Mouse (Mus musculus) limb, embryonic 12.5 days (tissue): ENCODE data around the gene Gga1. TPM values are rescaled to one million over a fixed set of nuclear protein-coding genes. Genes with fewer than 3 reads are reported as not detected.
A peak's percentile ranks its signal among the peaks of the same experiment; 100 is the strongest.

Experiments used
- ATAC-seq: fragments of 200-750 bp; cut with Nextera tagmentation; 2 replicates; pipeline ENCODE4 v1.8.0; 2017; ENCODE audit warnings: low read depth, moderate TSS enrichment; ENCODE audit not compliant: insufficient number of reproducible peaks, insufficient read depth, low FRiP score, low TSS enrichment
- H3K27ac ChIP-seq: fragments of 300-500 bp; sonication (generic); 2 replicates; pipeline ENCODE4 v1.5.1; 2016; ENCODE audit warnings: mild to moderate bottlenecking, moderate library complexity
- H3K27me3 ChIP-seq: fragments of 300-500 bp; sonication (generic); 2 replicates; pipeline ENCODE4 v1.6.1; 2016; ENCODE audit warnings: mild to moderate bottlenecking, moderate library complexity
- H3K36me3 ChIP-seq: fragments of 300-500 bp; sonication (generic); 2 replicates; pipeline ENCODE4 v1.6.1; 2016; ENCODE audit warnings: mild to moderate bottlenecking, moderate library complexity
- H3K4me1 ChIP-seq: fragments of 300-500 bp; sonication (generic); replicated peaks from 2 replicates; pipeline ENCODE4 v1.6.1; 2016
- H3K4me2 ChIP-seq: fragments of 300-500 bp; sonication (generic); 2 replicates; pipeline ENCODE4 v1.6.1; 2016; ENCODE audit warnings: mild to moderate bottlenecking, moderate library complexity
- H3K4me3 ChIP-seq: fragments of 300-500 bp; sonication (generic); replicated peaks from 2 replicates; pipeline ENCODE4 v1.5.1; 2016; ENCODE audit warnings: mild to moderate bottlenecking
- H3K9ac ChIP-seq: fragments of 300-500 bp; sonication (generic); replicated peaks from 2 replicates; pipeline ENCODE4 v1.6.1; 2016; ENCODE audit warnings: mild to moderate bottlenecking, moderate library complexity
- H3K9me3 ChIP-seq: fragments of 300-500 bp; sonication (generic); 2 replicates; pipeline ENCODE4 v1.6.1; 2016; ENCODE audit warnings: mild to moderate bottlenecking, moderate library complexity
- WGBS: fragments of 180-500 bp; shearing (Covaris S2); methylation state at CpG from one replicate; pipeline ENCODE4 v1.1.7; 2016; 5-methylcytosine and 5-hydroxymethylcytosine counted together
- polyA plus RNA-seq: library from polyadenylated mRNA; unstranded; fragments of >200 nt; fragmentation: Nextera tagmentation; extraction: Ambion mirVana; gene quantifications from 2 replicates; pipeline ENCODE4 v1.2.1, GENCODE M21; 2016

The Gga1 gene
- polyA plus RNA-seq, 1 experiment from 2014 or later = 45.9 TPM

GRCm38 (mm10) chr15:78836086-78836621 lies 40.8 kb upstream of the Gga1 start:
- no peak overlapping the region for H3K9ac ChIP-seq
- H3K4me2 ChIP-seq = no peak overlapping the region
- 30% methylated on average over 8 of the region's 8 CpGs for whole genome bisulfite sequencing
- no peaks in the 10 kb centered on the region for H3K9me3 ChIP-seq
- no peak overlapping the region for H3K4me3 ChIP-seq
- 0 out of 2 replicates have a peak, but pooled peaks cover 2% of the 10 kb centered on the region for H3K27me3 ChIP-seq
- H3K27ac ChIP-seq = peak overlapping the region; percentile 83
- no peaks in the 10 kb centered on the region for H3K36me3 ChIP-seq
- no peak for ATAC-seq
- peaks cover 73% of the 10 kb centered on the region for H3K4me1 ChIP-seq

DNA sequence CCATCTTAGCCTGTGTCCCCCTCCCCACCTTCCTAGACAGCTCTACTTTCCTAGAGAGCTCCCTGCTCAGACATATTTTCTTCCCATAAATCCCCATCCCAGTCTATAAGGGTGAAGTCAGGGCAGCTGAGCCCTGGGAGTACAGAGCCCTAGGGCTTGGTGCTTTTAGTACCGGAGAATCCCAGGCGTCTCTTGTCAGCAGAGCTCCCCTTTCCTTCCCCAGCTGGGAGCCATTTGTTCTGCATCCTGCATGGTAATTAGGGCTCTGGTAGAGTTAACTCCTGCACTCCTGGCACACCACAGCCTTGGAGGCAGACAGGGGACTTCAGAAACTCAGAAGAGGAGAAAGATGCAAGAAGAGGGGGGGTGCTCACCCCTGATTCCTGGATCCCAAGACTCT lies 37.2 kb upstream of the Gga1 start:
- peak overlapping the region; percentile 82 for H3K27ac ChIP-seq
- 3% methylated on average over 2 of the region's 2 CpGs for WGBS
- H3K9me3 ChIP-seq = no peaks in the 10 kb centered on the region
- 0 out of 2 replicates have a peak overlapping the region, but pooled peaks have one; percentile 23 for H3K9ac ChIP-seq
- no peaks in the 10 kb centered on the region for H3K36me3 ChIP-seq
- no peak overlapping the region for H3K4me2 ChIP-seq
- H3K27me3 ChIP-seq = peaks cover 28% of the 10 kb centered on the region
- no peak overlapping the region for H3K4me3 ChIP-seq
- H3K4me1 ChIP-seq = peaks cover 71% of the 10 kb centered on the region
- ATAC-seq = peak; percentile 13; the same call in 1 of the 2 replicates

DNA sequence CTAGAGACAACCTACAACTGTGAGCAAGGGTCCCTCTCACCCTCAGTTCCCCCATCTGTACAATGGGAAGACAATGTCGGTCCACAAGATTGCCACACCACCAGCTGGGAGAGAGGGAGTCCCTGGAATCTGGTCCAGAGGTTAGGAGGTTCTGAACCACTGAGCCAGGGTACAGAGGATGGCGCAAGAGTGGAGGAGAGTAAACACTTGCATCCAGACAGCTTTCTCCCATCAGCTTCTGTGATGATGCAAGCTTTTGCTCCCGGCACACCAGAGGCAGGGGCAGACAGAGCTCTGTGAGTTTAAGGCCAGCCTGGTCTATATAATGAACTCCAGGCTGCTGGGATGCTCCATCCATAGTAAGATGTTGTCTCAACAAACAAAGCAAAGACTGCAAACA lies 36.7 kb upstream of the Gga1 start:
- H3K27ac ChIP-seq = peak overlapping the region; percentile 82
- H3K4me3 ChIP-seq = no peak overlapping the region
- peaks cover 67% of the 10 kb centered on the region for H3K4me1 ChIP-seq
- no peak overlapping the region for H3K9ac ChIP-seq
- H3K27me3 ChIP-seq = peaks cover 29% of the 10 kb centered on the region
- H3K9me3 ChIP-seq = no peaks in the 10 kb centered on the region
- no peaks in the 10 kb centered on the region for H3K36me3 ChIP-seq
- ATAC-seq = no peak
- 41% methylated on average over 3 of the region's 3 CpGs for WGBS
- no peak overlapping the region for H3K4me2 ChIP-seq

- Histone ChIP-seq H3K4me2 (no peak overlapping the region), H3K36me3 (no peaks in the 10 kb centered on the region), H3K27me3 (peaks cover 29% of the 10 kb centered on the region), H3K4me1 (peaks cover 63% of the 10 kb centered on the region), H3K4me3 (no peak overlapping the region), H3K9me3 (no peaks in the 10 kb centered on the region), H3K27ac (peak overlapping the region; percentile 82), H3K9ac (peak overlapping the region; percentile 18; the same call in 1 of the 2 replicates)
- whole genome bisulfite sequencing = 19% methylated on average over 11 of the region's 11 CpGs
- no peak for ATAC-seq
Observed at GRCm38 (mm10) chr15:78840751-78841150, 36.2 kb upstream of the Gga1 start.

- Histone ChIP-seq H3K9ac (peak overlapping the region; percentile 18; the same call in 1 of the 2 replicates), H3K9me3 (no peaks in the 10 kb centered on the region), H3K4me3 (no peak overlapping the region), H3K36me3 (no peaks in the 10 kb centered on the region), H3K27ac (0 out of 2 replicates have a peak overlapping the region, but pooled peaks have one; percentile 82), H3K4me1 (peaks cover 63% of the 10 kb centered on the region), H3K27me3 (peaks cover 29% of the 10 kb centered on the region), H3K4me2 (no peak overlapping the region)
- no peak for ATAC-seq
- 37% methylated on average over 6 of the region's 6 CpGs for WGBS
Observed at GRCm38 (mm10) chr15:78841161-78841790, 35.7 kb upstream of the Gga1 start.

- H3K9me3 ChIP-seq = no peaks in the 10 kb centered on the region
- peak within 1 kb of the TSS; percentile 59 for H3K4me3 ChIP-seq
- peak; percentile 45; the same call in 1 of the 2 replicates for ATAC-seq
- peaks cover 61% of the 10 kb centered on the region for H3K4me1 ChIP-seq
- peak within 1 kb of the TSS; percentile 59; the same call in 1 of the 2 replicates for H3K27ac ChIP-seq
- peaks cover 29% of the 10 kb centered on the region for H3K27me3 ChIP-seq
- H3K4me2 ChIP-seq = peak within 1 kb of the TSS; percentile 88
- no peaks in the 10 kb centered on the region for H3K36me3 ChIP-seq
- under 1% methylated on average over 86 of the region's 86 CpGs for WGBS
- peak within 1 kb of the TSS; percentile 70 for H3K9ac ChIP-seq
Observed at GRCm38 (mm10) chr15:78842371-78843163, 34.4 kb upstream of the Gga1 start, which contains the start of gene Cdc42ep1. TSS of gene Cdc42ep1 (plus strand) at chr15:78842624.

DNA sequence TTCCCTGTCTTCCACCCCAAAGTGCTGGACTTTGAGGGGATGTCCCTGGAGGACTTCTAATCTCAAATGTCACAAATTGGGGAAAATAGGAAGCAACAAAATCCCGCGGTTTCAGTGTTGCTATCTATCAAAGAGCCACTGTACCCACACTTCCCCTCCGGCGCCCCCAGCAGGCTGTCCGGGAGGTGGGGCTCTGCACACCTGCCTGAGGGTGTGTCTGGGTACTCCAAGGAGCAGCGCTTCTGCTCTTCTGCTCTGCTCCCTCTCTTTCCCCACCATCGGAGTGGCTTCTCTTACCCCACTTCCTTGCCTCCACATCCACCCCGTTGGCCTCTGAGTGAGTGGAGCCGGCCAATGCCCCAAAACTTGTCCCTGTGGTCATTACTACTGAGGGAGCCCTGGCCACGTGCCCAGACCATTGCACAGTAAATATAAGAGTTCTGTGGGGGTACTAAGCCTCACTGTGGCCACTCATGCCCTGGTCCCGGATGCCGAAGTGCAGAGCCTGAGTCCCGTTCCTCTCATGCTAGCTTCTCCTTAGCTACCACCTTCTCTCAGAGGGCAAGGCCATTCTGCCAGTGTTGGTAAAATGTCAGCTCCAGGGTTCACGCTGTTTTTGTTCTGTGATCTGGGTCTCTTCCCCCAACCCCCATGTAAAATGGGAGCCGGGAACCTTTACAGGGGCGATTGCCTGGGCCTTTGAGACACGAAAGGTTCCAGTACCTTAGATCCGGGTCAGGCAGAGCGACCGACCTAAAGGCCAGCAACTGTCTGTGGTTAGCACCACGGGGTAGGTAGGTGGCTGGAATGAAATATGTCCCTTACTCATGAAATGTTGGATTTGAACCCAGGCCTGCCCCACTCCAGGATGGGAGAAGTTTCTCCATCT lies 33.2 kb upstream of the Gga1 start:
- H3K9ac ChIP-seq = peak overlapping the region; percentile 70
- no peak overlapping the region for H3K27ac ChIP-seq
- WGBS = 37% methylated on average over 21 of the region's 21 CpGs
- peak overlapping the region; percentile 88 for H3K4me2 ChIP-seq
- H3K27me3 ChIP-seq = peaks cover 29% of the 10 kb centered on the region
- no peak for ATAC-seq
- no peaks in the 10 kb centered on the region for H3K9me3 ChIP-seq
- H3K4me3 ChIP-seq = peak overlapping the region; percentile 59
- H3K36me3 ChIP-seq = no peaks in the 10 kb centered on the region
- peaks cover 59% of the 10 kb centered on the region for H3K4me1 ChIP-seq

DNA sequence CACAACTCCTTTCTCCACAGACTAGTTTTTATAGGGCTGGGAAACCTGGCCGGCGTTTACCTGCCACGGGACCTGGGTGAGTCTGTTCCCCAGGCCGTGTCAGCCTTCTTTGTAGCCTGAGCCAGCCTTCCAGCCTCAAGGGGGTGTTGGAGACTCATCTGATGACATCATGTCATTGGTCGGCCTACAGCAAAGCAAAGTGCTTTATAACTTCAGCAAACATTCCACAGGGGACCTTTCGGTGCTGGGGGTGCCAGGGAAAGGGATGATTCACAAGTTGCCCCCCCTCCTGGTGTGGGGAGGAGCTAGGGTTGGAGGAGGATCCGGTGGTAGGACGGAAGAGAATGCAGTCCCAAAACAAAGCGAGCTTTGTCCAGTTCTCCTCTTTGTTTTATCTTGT lies 32.2 kb upstream of the Gga1 start:
- peaks cover 49% of the 10 kb centered on the region for H3K4me1 ChIP-seq
- WGBS = 44% methylated on average over 9 of the region's 9 CpGs
- no peaks in the 10 kb centered on the region for H3K9me3 ChIP-seq
- no peak for ATAC-seq
- 0 out of 2 replicates have a peak, but pooled peaks cover 3% of the 10 kb centered on the region for H3K36me3 ChIP-seq
- H3K4me2 ChIP-seq = no peak overlapping the region
- H3K9ac ChIP-seq = no peak overlapping the region
- H3K27me3 ChIP-seq = peaks cover 29% of the 10 kb centered on the region
- H3K4me3 ChIP-seq = no peak overlapping the region
- H3K27ac ChIP-seq = no peak overlapping the region

DNA sequence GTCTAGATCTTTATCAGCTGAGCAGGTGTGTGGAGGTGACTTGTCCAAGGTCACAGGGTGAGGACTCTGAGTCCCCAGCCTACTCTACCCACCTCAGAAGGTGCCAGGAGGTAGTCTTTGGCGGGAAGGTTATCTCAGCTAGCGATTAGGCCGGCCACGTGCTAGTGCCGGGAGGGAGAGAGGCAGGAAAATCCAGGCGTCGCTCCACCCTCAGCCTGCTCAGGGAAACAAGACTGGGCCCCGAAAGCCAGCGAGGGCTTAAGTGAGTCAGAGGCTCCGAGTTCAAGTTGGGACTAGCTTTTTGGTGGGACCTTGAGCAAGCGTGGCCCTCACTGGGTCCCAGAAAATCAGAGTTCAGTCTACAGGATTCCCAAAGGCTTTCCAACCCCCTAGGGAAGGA lies 31.7 kb upstream of the Gga1 start:
- H3K27me3 ChIP-seq = peaks cover 29% of the 10 kb centered on the region
- WGBS = 73% methylated on average over 11 of the region's 11 CpGs
- H3K4me2 ChIP-seq = no peak overlapping the region
- ATAC-seq = no peak
- no peak overlapping the region for H3K4me3 ChIP-seq
- H3K4me1 ChIP-seq = peaks cover 44% of the 10 kb centered on the region
- H3K9me3 ChIP-seq = no peaks in the 10 kb centered on the region
- no peak overlapping the region for H3K27ac ChIP-seq
- H3K36me3 ChIP-seq = 0 out of 2 replicates have a peak, but pooled peaks cover 3% of the 10 kb centered on the region
- H3K9ac ChIP-seq = no peak overlapping the region

DNA sequence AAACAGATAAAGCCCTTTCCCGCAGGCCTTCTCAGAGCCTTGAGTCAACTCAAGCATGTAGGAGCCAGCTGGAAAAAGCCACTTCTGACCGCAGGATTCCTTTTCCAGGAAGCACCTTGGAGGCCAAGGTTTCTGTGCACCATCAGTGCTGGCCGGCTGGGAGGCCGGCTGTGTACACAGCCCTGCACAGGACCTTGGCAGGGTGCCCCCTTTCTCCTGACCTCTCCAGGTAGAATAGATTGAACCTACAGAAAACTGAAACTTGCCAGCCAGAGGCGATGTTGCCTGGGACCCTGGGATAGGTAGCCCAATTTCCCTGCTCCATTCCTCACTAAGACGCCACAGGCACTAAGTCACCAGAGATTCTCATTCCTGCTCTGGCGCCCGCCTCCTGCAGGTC lies 31.1 kb upstream of the Gga1 start:
- H3K4me2 ChIP-seq = no peak overlapping the region

More for the DNA sequence above, 31.1 kb upstream of the Gga1 start:
- H3K9ac ChIP-seq = no peak overlapping the region
- peaks cover 29% of the 10 kb centered on the region for H3K27me3 ChIP-seq
- 86% methylated on average over 8 of the region's 8 CpGs for WGBS
- peaks cover 38% of the 10 kb centered on the region for H3K4me1 ChIP-seq
- ATAC-seq = no peak
- H3K4me3 ChIP-seq = no peak overlapping the region
- 0 out of 2 replicates have a peak, but pooled peaks cover 3% of the 10 kb centered on the region for H3K36me3 ChIP-seq
- no peaks in the 10 kb centered on the region for H3K9me3 ChIP-seq
- no peak overlapping the region for H3K27ac ChIP-seq
